Mouse (Mus musculus) telencephalon, adult 2 months (tissue): ENCODE measurements around the gene Olfr357.

Experiments
- DNase-seq: peaks from one replicate; pipeline ENCODE4 v3.0.0-alpha.2; 2011; ENCODE audit warnings: low read depth, low spot score

Olfr357 gene

DNA sequence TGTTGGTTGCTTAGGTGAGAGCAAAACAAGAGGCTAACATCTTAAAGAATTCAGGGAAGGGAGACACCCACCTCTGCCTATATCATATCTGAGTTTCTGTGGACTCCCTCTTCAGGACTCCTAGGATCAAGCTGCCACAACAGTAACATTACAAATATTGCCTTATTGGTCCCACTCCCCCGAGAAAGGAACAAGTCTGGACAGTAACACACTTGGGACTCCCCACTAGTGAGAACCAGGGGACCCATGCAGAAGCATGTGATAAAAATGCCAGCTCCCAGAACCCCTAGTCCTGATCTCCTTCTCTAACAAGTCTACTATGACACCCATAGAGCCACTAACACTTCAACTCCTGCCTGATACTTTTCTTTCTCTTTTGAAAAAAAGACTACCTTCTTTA, at the start of gene Olfr357:
TSS of gene Olfr357 (plus strand) at position 301 of the 400 bp plus-strand sequence.
- no peak for DNase-seq

DNA sequence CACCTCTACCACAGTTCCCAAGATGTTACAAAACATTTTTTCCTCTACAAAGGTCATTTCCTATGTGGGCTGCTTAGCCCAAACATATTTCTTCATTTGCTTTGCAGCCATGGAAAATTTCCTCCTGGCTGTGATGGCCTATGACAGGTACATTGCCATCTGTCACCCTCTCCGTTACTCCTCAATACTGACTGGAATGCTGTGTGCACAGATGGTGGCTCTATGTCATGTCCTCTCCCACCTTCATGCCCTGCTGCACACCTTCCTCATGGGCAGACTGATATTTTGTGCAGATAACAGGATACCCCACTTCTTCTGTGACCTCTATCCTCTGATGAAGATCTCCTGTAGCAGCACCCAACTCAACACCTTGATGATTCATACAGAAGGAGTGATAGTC, 3.4 kb downstream of the Olfr357 start:
- no peak for DNase-seq

DNA sequence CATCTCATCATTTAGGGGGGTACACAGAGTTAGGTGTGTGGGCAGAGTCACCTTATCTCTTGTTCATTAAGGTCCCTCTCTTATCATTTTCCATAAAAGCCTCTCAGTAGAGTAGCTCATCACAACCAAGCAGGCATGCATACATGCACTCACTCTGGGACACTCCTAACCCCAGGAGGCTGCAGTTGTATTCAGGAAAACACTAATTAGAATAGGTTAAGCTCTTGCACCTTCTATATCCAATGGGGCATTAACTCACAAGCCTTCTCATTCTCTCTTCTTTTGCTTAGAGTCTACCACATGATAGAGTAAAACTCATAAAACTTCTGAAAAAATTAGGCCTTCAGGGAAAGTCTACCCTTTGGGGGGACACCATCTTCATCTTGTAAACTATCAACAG, 15.6 kb downstream of the Olfr357 start, which contains the start of gene Olfr358:
TSS of gene Olfr358 (minus strand) at position 101 of the 400 bp plus-strand sequence.
- no peak for DNase-seq
